Mouse (Mus musculus): Measurements from ENCODE around the gene Fads3.

Fads3 gene

DNA sequence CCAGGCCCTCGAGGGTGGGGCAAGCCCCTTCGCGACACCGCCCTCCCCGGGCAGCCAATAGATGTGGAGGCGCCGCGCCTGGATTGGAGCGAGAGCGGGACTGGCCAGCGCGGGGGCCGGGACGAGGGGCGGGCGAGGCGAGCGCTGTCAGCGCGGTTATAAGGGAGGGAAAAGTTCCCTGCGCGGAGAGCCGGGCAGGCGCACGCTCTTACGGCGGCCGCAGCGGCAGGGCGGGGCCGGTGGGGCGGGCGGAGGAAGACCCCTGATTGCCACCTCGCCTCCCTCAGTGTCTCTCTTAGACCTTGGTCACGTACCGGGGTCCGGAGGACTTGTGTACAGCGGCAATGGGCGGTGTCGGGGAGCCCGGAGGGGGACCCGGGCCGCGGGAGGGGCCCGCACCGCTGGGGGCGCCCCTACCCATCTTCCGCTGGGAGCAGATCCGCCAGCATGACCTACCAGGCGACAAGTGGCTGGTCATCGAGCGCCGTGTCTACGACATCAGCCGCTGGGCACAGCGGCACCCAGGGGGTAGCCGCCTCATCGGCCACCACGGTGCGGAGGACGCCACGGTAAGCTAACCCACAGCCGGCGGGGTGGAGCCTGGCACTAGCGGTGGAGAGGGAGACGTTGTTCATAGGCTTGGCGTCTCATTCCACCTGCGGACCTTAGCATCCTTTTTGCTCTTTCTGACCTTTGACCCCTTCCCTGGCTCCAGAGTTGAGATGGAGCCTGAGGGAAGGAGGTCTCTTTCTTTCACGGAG lies at the start of gene Fads3:
Gene Fads3, plus strand, starts transcription at position 182 of the 761 bp plus-strand sequence.
- peak; percentile 86 to 89 for DNase-seq

DNA sequence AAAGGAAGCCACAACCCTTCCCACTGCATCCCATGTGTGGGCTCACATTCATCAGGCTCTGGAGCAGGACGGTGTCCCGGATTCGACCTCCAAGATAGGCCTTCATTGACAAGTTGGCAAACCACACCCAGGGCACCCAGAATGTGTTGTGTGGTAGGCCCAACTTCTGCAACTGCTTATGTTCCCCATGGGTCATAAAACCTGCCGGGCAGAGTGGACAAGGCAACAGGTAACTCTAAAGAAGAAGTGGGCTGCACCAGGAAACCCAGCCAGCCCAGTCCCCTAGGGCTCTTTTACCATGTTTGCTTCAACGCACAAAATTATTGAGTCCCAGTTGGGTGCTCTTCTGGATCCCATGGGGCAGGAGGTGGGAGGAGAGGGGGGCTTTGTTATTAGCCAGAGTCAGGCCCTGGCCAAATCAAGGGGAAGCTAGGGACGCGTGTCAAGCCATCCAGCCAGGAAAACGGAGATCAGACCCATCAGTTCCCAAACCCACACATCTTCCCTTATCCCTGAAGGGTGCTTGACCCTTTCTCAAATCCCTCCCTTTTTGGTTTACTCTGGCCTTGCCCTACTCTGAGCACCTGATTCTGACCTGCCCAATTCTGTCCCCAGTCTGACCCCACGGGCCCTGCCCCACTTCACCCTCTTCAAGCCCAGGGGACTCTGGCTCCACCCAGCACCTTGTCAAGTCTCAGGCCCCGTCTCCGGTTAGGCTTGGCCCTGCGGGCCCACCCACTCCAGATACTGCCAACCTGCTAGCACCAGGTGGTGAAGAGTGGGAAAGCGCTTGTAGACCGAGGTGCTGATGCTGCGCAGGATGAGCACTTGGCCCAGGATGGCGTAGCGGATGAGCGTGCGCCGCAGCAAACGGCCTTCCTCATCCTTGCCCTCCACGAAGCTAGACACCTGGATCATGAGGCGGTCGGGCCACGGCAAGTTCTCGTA lies 49.1 kb upstream of the Fads3 start:
- peak; percentile 10 to 17 for DNase-seq

DNA sequence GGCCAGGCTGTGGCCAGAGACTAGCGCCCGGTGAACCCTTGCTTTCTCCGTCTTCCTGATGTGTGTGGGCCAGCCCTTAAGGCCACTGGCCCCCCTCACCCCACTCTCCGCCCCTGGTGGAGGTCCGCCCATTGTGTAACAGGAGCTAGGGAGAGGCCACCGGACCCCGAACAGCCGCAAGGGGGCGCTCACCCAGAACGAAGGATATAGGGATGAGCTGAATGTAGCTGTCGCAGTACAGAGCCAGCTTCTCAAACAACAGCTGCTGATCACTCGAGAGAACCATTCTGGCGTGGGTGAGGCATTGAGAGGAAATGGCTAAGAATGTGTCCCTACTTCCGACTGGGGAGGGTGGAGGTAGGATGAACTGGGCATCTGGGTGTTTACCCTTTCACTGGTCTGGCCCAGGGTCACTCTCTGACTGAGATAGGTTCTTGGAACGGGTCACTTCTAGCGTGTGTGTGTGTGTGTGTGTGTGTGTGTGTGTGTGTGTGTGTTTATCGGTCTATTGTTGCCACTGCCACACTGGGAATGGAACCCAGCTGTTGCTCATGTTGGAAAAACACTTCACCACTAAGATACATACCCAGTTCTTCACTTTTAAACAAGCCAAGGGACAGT lies 48.2 kb upstream of the Fads3 start:
- peak; percentile 85 to 87 for DNase-seq

DNA sequence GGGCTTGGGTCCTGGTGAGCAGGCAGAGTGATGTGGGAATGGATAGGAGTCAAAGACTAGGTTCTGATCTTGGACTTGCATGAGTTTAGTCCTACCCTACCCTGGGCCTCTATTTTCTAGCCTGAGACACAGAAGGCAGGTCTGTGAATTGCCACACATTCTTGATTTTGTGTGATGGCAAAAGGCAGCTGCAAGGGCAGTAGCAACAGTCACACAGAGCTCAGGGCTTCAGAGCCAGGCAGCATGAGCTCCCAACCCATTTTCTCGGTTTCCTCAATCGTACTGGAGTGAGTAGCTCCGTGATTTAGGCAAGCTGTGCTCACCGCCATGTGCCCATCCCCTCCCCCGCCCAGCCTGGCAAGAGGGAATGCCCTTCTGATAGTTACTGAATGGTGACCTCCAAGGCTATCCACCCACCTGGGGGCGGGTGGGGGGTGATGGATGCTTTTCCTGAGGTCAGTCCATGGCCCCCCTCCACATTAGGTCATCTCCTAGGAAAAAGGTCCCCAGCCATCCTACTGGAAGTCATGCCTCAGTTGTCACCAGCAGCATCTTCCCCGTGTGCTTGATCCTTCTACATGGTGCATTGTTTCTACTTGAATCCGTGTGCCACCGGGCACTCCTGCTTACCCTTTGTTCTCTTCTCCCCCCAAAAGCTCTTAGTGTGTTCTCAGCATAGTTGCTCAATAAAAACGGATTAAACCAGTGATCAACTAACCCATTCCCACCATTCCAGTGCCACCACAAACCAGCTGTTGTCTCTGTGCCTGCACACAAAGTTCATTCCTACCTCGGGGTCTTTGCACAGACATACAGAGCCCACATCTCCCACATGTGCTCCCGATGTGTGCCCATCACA lies 43.9 kb upstream of the Fads3 start:
- no peak for DNase-seq

DNA sequence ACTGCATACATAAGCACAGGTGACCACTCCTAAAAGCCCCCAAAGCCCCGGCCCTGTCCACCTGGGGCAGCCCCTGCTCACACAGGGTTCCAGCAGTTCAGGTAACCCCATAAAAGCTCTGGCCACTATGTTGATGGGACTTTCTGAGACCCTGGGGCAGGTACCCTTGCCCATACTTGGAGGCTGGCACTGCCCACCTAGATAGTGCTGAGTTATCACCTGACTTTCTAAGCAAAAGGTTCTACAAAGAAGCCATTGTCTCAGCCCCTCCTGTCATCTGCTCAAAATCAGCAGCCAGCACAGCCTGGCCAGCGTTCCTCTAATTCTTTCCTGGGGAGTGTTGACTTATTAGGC lies 43.3 kb upstream of the Fads3 start:
- no peak for DNase-seq

DNA sequence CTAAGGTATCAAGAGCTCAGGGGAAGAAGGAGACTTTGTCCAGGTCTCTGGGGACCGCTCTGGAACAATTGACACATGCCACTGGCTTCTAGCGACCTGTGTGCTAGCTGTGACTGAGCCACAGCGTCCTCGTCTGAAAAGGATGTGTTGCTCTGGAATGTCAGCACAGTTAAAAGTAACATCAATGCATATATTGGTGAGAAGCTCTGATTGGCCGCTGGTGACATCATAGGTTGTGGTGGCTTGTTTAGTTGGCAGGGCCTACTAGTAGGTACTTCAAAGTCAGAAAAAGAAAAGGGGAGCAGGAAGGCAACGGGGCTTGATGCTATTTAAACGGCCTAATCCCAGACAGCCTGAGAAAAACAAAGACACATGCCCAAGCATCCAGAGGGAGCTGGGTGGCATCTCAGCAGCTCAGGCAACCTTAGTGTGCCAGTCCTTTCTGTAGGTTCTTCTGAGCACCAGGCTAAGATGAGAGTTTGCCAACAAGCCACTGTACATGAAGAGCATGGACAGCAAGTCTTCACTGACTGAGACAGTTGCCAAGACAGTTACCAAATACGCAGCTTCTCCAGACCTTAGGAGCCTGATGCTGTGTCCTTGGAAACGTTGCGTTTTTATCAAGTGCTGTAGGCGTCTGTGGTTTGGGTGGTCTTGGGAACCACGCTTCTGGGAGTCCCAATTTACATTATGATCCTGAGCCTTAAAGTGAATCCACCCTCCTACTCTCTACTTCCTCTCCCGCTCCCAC lies 42.5 kb upstream of the Fads3 start:
- no peak for DNase-seq

DNA sequence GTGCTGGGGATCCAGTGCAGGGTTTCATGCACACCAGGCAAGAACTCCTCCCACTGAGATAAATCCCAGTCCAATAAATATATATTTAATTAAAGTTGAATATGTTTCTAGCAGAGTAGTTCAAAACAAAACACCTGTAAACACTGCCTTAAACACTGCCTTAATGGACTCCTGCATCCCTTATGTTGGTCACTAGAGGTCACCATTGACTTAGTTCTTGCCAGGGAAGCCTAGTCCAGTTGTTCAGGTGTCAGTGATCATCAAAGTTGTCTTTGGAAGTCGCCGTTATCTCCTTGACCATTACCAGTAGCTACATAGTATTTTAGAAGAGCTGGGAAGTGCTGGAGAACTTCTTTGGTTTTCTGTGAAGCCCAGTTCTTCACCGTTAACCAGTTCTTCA lies 41.0 kb upstream of the Fads3 start:
- peak in 1 of 2 experiments; percentile 22 for DNase-seq

DNA sequence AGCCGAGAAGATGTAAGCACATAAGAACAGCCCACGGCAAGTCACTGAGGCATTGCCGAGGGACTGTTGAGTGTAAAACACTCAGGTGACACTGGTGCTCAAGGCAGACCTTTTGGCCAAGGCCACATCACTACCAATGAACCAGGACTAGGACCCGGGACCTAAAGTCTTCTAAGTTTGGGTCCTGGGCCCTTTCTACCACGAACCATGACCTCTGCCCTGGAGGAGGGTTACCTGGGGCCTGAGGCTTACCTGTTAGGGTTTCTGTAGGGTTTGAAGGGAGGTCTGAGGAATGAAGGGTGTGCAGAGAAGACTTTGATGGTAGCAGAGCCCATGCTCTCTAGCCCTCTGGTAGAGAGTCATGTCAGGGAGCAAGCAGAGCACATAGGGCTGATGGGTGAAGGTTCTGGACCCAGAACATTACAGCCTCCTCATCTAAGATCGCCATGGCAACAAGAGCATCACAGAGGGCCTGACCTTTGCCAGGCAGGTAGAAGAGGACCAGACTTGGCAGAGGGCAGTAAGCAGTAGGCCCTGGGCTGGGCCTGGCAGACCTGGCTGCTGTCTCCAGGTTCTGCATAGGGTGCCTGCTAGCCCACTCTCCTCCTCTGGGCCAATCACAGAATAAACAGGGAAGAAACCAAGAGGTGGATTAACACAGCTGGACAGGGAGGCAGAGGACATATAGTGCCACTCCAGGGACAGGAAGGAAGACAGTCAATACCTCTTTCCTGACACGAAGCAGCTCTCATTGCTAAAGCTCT lies 40.0 kb upstream of the Fads3 start, which contains the start of the genes Best1 and Rab3il1:
Gene Best1, minus strand, starts transcription at position 428 of the 764 bp plus-strand sequence.
Gene Rab3il1, plus strand, starts transcription at position 464 of the 764 bp plus-strand sequence.
- no peak for DNase-seq

DNA sequence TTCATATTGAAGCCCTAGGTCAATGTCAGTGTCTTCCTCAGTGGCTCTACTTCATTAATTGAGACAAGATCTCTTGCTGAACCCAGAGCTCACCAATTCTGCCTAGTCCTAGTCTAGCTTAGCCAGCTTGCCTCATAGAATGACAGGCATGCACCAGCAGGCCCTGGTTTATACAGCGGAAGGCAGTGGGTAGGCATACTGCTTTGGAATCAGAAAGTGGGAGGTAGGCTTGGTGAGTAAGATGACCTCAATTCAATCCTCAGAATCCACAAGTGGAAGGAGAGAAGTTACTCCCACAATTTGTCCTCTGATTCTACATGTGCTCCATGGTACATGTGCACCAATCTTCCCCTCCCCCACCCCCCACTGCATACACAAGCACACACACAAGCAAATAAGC lies 37.7 kb upstream of the Fads3 start:
- no peak for DNase-seq

DNA sequence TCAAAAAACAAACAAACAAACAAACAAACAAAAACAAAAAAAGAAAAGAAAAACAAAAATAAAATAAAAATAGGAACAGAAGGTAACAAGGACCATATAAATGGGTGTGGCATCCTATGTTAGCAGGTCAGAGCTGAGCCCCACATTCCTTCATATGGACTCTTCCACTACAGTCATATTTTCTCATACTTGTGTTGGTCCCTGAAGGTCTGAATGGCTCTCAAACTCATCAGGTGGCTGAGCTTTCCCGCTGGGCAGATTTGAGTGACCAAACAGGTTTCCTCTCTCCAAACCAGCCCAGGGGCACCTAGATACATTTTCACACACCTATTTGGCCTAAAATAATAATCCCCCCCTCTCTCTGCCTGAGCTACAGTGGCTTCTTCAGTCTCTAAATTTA lies 30.0 kb upstream of the Fads3 start:
- no peak for DNase-seq

DNA sequence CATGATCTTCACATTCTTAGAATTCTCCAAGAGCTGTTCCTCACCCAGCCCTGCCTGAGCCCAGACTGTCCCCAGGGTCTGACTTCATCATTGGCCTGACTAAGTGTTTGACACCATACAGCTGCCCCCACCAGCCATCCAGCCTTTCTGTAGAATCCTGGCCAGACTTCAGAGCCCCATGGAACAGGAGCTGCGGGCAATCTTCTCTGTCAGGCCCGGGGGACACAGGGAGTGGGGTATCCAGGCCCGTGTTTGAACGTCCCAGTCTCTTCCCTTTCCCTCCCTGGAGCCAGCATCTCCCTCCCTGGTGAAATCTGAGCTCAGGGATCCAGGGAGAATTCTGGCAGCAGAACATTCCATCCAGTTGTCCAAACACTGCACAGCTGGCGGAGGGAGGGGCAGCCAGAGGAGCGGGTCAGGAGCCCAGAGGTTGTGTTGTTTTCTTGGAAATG lies 28.5 kb upstream of the Fads3 start:
- DNase-seq, result no peak

DNA sequence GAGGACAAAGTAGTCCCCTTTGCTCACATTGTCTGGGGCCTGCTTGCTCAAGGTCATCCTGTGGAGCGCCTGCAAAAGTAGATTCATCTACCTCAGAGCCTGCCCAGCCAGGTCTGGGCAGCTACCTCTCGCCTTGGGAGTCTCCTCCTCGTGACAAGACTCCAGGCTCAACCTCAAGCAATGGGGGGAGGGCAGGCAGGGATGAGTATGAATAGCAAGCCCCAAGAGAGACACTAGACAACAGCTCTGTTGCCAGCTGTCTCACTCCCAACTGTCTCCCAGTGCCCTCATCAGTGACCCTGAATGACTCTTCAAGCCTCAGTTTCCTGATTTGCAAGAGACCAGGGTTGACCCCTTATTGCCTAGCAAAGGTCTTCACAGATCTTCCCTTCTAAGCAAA lies 28.0 kb upstream of the Fads3 start:
- DNase-seq, result no peak

DNA sequence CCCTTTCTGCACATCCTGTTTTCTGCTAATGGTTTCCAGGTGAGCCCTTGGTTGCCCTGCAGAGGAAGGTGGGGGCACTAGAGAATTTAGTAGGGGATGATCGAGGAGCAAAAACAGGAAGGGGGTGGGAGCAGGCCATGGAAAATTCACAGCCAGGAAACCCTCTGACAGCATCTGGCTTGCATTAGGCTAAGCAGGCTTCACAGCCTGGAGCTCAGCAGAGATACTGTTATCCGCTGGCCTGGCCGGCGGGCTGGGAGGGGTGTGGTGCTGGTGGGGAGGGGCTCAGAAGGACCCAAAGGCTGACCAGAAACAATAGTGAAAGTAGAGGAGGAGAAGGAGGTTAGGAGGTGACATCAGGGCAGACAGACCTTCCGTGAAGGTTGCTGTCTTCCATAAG lies 27.5 kb upstream of the Fads3 start:
- DNase-seq, result no peak

DNA sequence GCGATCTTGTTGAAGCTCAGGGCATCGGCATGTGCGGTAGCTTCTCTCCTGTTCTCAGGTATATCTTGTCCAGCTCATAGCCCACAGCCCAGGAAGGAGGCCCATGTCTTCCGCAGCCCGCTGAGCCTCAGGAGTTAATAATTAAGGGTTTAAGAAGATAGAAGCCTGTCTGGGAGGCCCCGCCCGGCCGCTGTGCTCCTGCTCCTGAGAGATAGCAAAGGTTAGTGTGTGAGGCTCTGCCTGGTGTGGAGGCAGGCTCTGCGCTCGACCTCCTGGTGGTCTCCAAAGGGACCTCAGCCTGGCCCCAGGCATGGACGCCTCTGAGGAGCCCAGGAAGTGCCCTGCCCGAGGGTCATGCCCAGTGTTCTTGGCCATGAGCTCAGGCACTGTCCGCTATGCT lies 26.5 kb upstream of the Fads3 start:
- no peak for DNase-seq

DNA sequence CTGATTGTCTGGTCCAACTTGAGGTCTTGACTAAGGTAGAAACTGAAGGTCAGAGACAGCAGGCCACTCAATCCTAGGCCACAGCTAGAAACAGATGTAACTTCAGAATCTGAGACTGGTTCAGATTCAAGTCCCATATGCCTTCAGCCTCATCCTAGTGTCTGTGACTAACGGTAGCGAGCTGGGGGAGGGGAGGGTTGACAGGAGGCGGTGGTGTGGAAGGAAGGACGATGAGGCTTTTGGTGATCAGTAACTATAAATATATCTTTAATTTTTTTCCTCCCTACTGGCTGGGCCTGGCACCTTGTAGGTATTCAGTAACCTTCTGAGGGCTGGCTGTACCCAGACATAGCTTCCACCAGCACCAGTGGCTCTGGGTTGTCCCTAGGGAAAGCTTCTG lies 25.9 kb upstream of the Fads3 start:
- no peak for DNase-seq

DNA sequence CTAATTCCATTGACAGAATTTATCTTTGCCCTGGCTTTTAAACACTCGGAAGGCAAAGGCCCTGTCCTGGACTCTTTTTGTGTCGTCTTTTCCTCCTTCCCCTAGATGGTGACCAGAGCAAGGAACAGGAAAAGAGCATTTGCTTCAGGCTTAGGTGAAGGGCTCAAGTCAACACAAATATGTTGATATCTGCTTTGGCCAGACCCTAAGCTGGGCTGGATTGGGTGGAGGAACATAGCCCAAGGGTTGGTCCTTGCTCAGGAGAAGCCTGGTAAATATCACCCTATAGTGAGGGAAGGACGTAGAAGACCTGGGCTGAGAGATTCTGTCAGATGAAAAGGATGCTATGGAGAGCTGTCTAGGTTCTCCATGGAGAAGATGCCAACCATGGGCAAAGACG lies 25.2 kb upstream of the Fads3 start:
- DNase-seq, result no peak

DNA sequence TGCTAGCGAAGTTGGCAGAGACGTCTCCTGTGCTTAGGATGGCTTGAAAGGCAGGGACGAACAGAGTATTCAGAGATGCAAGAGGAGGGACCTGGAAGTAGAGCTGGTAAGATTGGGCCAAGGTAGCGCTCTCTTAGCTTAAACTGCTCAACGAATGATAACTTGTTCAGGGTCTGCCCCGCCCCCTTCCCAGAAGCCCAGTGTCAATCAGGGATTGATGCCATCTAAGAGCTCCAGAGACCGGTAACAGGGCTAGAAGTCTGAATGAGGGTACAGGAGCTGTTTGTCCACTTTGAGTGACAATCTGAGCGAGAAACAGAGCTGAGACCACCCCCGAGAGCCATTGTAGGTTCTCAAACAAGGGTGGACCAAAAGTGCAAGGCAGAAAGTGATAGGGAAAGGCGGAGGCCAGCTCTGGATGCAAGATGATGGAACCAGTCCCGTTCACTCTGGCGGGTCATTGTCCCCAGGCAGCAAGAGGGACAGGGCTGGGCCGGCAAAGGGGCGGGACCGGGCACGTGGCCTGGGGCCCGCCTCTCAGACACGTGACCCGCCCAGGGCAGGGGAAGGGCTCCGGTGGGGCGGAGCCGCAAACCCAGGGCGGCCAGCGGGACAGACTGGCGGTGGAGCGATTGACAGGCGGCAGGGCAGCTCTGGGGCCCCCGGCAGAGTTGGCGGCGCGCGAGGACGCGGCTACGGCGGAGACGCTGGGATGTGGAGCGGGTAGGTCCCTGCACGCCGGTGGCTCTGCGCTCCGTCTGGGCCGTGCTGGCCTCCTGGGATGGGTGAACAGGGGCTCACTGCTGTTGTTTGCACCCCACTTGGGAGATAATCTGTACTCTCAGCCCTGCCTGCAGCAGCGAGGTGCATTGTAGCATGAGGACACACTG lies 23.5 kb upstream of the Fads3 start:
- peak; percentile 80 for DNase-seq

DNA sequence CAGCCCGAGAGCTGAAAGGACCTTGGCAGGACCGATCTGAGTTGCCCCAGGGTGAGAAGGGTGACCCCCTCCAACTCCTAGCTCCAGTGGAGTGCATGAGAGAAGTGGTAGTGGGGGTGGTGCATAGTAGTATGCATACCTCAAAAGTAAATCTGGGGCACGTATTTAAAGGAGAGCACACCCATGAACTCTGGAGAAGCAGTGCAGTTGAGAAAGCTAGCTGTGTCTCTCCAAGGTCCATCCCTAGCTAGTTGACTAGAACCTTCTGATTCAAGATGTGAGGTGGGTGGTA lies 22.9 kb upstream of the Fads3 start:
- no peak for DNase-seq

DNA sequence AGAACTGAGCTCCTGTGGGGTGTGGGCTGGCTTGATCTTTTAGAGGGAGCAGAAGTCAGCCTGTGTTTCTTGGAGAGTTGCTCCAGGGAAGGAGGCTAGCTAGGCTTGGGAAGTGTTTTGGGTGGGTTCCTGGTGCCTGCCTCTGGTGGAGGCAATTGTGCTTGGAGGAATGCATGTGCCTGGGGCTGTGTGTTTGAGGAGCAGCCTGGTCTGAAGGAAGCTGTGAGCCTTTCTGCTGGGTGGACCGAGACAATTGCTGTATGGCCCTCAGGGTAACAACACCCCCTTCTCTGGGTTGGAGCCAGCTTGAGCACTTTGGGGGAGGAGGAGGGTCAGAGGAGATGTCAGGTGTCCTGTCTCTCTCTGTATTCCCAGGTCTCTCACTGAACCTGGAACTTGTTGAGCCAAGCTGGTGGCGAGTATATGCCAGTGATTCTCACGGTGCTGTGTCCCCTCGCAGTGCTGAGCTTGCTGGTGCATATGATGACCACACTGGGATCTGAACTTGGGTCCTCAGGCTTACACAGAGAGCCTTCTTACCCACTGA lies 22.1 kb upstream of the Fads3 start:
- no peak for DNase-seq

DNA sequence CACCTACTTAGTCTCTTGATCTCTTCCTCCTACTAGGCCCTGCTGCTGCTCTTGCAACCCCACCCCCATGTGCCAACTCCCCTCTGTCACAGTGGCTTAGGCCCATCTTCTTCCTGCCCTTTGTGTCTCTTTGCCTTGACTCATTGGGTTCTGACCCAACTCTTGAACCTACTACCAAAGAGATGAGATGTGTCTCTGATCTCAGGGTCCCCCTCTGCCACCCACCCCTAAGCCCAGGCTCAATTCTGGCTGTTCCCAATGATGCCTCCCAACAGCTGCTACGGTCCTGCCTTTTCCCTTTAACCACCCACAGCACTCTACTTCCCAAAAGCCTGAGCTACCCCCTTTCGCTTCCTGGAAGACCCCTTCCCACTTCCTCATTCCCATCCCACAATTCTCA lies 19.4 kb upstream of the Fads3 start:
- DNase-seq, result no peak
